Mouse (Mus musculus) c-Kit-positive CD71-positive TER-119-negative erythroid progenitor cells, embryonic 14.5 days (primary cell): ENCODE measurements around the gene Phf12.
A peak's percentile ranks its signal among the peaks of the same experiment; 100 is the strongest.

ENCODE experiments used
- DNase-seq: peaks from one replicate; pipeline ENCODE4 v3.0.0-alpha.2; 2013; ENCODE audit warnings: low read depth

Gene Phf12

GRCm38 (mm10) chr11:77982441-77982905 is at the start of gene Phf12:
TSS of gene Phf12 (plus strand) at chr11:77982754.
- peak; percentile 97 for DNase-seq

- no peak for DNase-seq
Observed at GRCm38 (mm10) chr11:77934111-77934521, 48.4 kb upstream of the Phf12 start.

GRCm38 (mm10) chr11:77934568-77935311 is 47.8 kb upstream of the Phf12 start:
- DNase-seq, result no peak

- DNase-seq, result no peak
Observed at GRCm38 (mm10) chr11:77936846-77937245, 45.7 kb upstream of the Phf12 start.

GRCm38 (mm10) chr11:77937649-77938410 is 44.7 kb upstream of the Phf12 start:
- DNase-seq, result no peak

- DNase-seq, result no peak
Observed at GRCm38 (mm10) chr11:77942230-77942629, 40.3 kb upstream of the Phf12 start.

- no peak for DNase-seq
Observed at GRCm38 (mm10) chr11:77947860-77948259, 34.7 kb upstream of the Phf12 start.

- DNase-seq, result no peak
Observed at GRCm38 (mm10) chr11:77950125-77950685, 32.3 kb upstream of the Phf12 start.

GRCm38 (mm10) chr11:77950797-77951228 is 31.7 kb upstream of the Phf12 start:
- no peak for DNase-seq

- no peak for DNase-seq
Observed at GRCm38 (mm10) chr11:77953671-77954070, 28.9 kb upstream of the Phf12 start.

- no peak for DNase-seq
Observed at GRCm38 (mm10) chr11:77956428-77956827, 26.1 kb upstream of the Phf12 start.

GRCm38 (mm10) chr11:77958268-77958667 is 24.3 kb upstream of the Phf12 start:
- no peak for DNase-seq

- DNase-seq, result no peak
Observed at GRCm38 (mm10) chr11:77958932-77959331, 23.6 kb upstream of the Phf12 start.

GRCm38 (mm10) chr11:77960199-77960598 is 22.4 kb upstream of the Phf12 start:
- DNase-seq, result no peak

- no peak for DNase-seq
Observed at GRCm38 (mm10) chr11:77960898-77961297, 21.7 kb upstream of the Phf12 start.

- no peak for DNase-seq
Observed at GRCm38 (mm10) chr11:77962946-77963345, 19.6 kb upstream of the Phf12 start.

GRCm38 (mm10) chr11:77964415-77965095 is 18.0 kb upstream of the Phf12 start:
- no peak for DNase-seq

- no peak for DNase-seq
Observed at GRCm38 (mm10) chr11:77965101-77966036, 17.2 kb upstream of the Phf12 start.

- DNase-seq, result no peak
Observed at GRCm38 (mm10) chr11:77966037-77966391, 16.5 kb upstream of the Phf12 start.

- peak; percentile 56 for DNase-seq
Observed at GRCm38 (mm10) chr11:77967114-77967513, 15.4 kb upstream of the Phf12 start.

GRCm38 (mm10) chr11:77968786-77969185 is 13.8 kb upstream of the Phf12 start:
- DNase-seq, result no peak
